Mouse (Mus musculus): Measurements from ENCODE around the gene Gls2. TPM values are rescaled to one million over a fixed set of nuclear protein-coding genes. Genes with fewer than 3 reads are reported as not detected.

Gene Gls2
- polyA plus RNA-seq, 1 experiment, result 2.8 TPM

DNA sequence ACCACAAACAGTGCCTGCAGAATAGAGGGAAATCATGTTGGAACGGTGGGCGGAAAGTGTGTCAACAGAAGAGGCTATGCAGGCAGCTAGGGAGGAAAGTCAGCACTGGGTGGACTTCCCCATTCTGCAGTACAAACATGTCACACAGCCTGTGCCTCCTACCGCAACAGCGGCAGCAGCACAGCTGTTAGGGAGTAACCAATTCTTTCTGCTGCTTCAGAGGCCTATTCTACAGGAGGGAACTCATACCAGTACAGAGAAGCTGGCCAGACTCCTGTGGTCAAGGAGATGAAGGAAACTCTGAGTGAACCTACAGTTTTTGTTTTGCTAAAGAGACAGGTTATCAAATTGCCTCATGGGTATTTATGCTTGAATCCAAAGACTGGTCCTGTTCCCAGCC lies 64.7 kb downstream of the Gls2 start:
- Histone ChIP-seq H3K79me3 (ENCODE audit: low read depth) (no peaks in the 10 kb centered on the region), H3K27me3 (ENCODE audit: control insufficient read depth, insufficient read depth, insufficient read length) (no peaks in the 10 kb centered on the region), H3K79me2 (ENCODE audit: control insufficient read depth, insufficient read depth) (no peaks in the 10 kb centered on the region), H3K36me3 (ENCODE audit: control insufficient read depth, insufficient read depth) (no peaks in the 10 kb centered on the region), H3K4me3 (ENCODE audit: insufficient read depth, poor library complexity, severe bottlenecking) (no peak overlapping the region), H3ac (ENCODE audit: control insufficient read depth, insufficient read length, low read depth) (no peak overlapping the region)
- no peak for TF ChIP-seq MAX (IDR thresholded peaks at IDR 0.05)
- TF ChIP-seq FOSL1 (IDR thresholded peaks at IDR 0.05; ENCODE audit: insufficient read depth, low read length, poor library complexity, severe bottlenecking), result no peak
- no peak for TF ChIP-seq MYOD1 (IDR thresholded peaks at IDR 0.05; ENCODE audit: control insufficient read depth, insufficient read length, low read depth)
- no peak for TF ChIP-seq USF1 (IDR thresholded peaks at IDR 0.05; ENCODE audit: low read depth)

Other genes with a start within 250 kb of the Gls2 start
- gene Hsd17b6, start 186.8 kb upstream of the Gls2 start, polyA plus RNA-seq (2012; fragmentation: generic; extraction: Trizol), result not detected
- gene Prim1, start 179.3 kb upstream of the Gls2 start, polyA plus RNA-seq (2012; fragmentation: generic; extraction: Trizol), result 27.8 TPM
- gene Naca, start 158.9 kb upstream of the Gls2 start, polyA plus RNA-seq (2012; fragmentation: generic; extraction: Trizol), result 936 TPM
- 133 TPM for gene Ptges3, start 135.5 kb upstream of the Gls2 start, polyA plus RNA-seq (2012; fragmentation: generic; extraction: Trizol)
- 3,917 TPM for gene Atp5b, start 111.2 kb upstream of the Gls2 start, polyA plus RNA-seq (2012; fragmentation: generic; extraction: Trizol)
- 8.2 TPM for gene Baz2a, start 102.9 kb upstream of the Gls2 start, polyA plus RNA-seq (2012; fragmentation: generic; extraction: Trizol)
- 61.4 TPM for gene Rbms2, start 14.2 kb upstream of the Gls2 start, polyA plus RNA-seq (2012; fragmentation: generic; extraction: Trizol)
- 13.4 TPM for gene Spryd4, start 17.4 kb downstream of the Gls2 start, polyA plus RNA-seq (2012; fragmentation: generic; extraction: Trizol)
- gene Mip, start 31.4 kb downstream of the Gls2 start, polyA plus RNA-seq (2012; fragmentation: generic; extraction: Trizol), result not detected
- gene Timeless, start 37.6 kb downstream of the Gls2 start, polyA plus RNA-seq (2012; fragmentation: generic; extraction: Trizol), result 17.7 TPM
- gene Apon, start 59.6 kb downstream of the Gls2 start, polyA plus RNA-seq (2012; fragmentation: generic; extraction: Trizol), result 0.16 TPM
- gene Apof, start 74.2 kb downstream of the Gls2 start, polyA plus RNA-seq (2012; fragmentation: generic; extraction: Trizol), result not detected
- 3.9 TPM for gene Stat2, start 76.1 kb downstream of the Gls2 start, polyA plus RNA-seq (2012; fragmentation: generic; extraction: Trizol)
- gene Il23a, start 104.3 kb downstream of the Gls2 start, polyA plus RNA-seq (2012; fragmentation: generic; extraction: Trizol), result not detected
- gene Pan2, start 108.9 kb downstream of the Gls2 start, polyA plus RNA-seq (2012; fragmentation: generic; extraction: Trizol), result 5.0 TPM
- gene Cnpy2, start 128.0 kb downstream of the Gls2 start, polyA plus RNA-seq (2012; fragmentation: generic; extraction: Trizol), result 102 TPM
- gene Cs, start 143.3 kb downstream of the Gls2 start, polyA plus RNA-seq (2012; fragmentation: generic; extraction: Trizol), result 212 TPM
- 13.7 TPM for gene Coq10a, start 174.5 kb downstream of the Gls2 start, polyA plus RNA-seq (2012; fragmentation: generic; extraction: Trizol)
- gene Ankrd52, start 182.7 kb downstream of the Gls2 start, polyA plus RNA-seq (2012; fragmentation: generic; extraction: Trizol), result 35.9 TPM
- gene Slc39a5, start 206.8 kb downstream of the Gls2 start, polyA plus RNA-seq (2012; fragmentation: generic; extraction: Trizol), result not detected
- gene Nabp2, start 217.0 kb downstream of the Gls2 start, polyA plus RNA-seq (2012; fragmentation: generic; extraction: Trizol), result 93.0 TPM
- 34.0 TPM for gene Rnf41, start 217.2 kb downstream of the Gls2 start, polyA plus RNA-seq (2012; fragmentation: generic; extraction: Trizol)

All from C2C12 (cell line).